22 mouse cellular contexts compared by ENCODE assay signal in the genomic region with DNA sequence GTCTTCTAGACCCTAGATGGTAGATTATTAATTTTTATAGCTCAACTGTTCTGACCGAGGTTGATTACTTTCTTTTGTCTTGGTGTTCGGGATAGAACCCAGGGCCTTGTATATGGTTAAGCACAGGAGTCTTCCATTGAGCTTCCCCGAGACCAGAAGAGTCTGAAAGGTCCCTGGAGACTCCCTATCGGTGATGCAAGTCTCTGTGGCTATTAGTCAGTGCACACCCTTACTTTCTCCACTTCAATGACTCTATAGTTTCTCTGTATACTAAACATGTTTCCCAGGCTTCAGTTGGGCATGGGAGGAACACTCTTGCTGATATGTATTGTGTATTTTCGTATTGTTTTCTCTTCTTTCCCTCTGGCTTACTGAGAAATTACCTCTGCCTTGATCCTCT.
DNase-seq lines count a peak whose midpoint lies in the region; ATAC-seq and TF ChIP-seq lines count a peak whose summit lies in the region.
"Had no signal": no experiment of that assay in that cellular context is flagged by ENCODE, and none has a peak within 500 bp of the region (broad histone marks: within the 10 kb centered on the region; RNA-seq: fewer than 3 reads in every experiment).

No protein-coding gene starts in this region.

- H3K9ac ChIP-seq in midbrain, embryonic 15.5 days = no peak overlapping the region

- H3K36me3 ChIP-seq in C2C12 (ENCODE audit: control insufficient read depth, insufficient read depth) = no peaks in the 10 kb centered on the region
- no peaks in the 10 kb centered on the region for H3K36me3 ChIP-seq in myocyte (ENCODE audit: control insufficient read depth, insufficient read depth)
- no peaks in the 10 kb centered on the region for H3K36me3 ChIP-seq in midbrain, embryonic 15.5 days (replicated peaks)
- H3K36me3 ChIP-seq in hindbrain, embryonic 10.5 days = no peaks in the 10 kb centered on the region
- H3K36me3 ChIP-seq: G1E had no signal

- H3K27ac ChIP-seq in midbrain, embryonic 15.5 days = no peak overlapping the region
- H3K27ac ChIP-seq in hindbrain, embryonic 10.5 days = no peak overlapping the region

- no peak for TF ChIP-seq POLR2A in myocyte (IDR thresholded peaks at IDR 0.05; ENCODE audit: insufficient read length, low read depth)

- H3K9me3 ChIP-seq in midbrain, embryonic 15.5 days = no peaks in the 10 kb centered on the region
- H3K9me3 ChIP-seq in hindbrain, embryonic 10.5 days = no peaks in the 10 kb centered on the region
- H3K9me3 ChIP-seq: G1E had no signal

- ATAC-seq in midbrain, embryonic 15.5 days (replicated peaks) = no peak
- ATAC-seq: activated CD4-positive, CD25-positive, alpha-beta regulatory T cell, adult 4 months; CD4-positive, CD25-positive, alpha-beta regulatory T cell, adult 4 months; Patski had no signal

- H3ac ChIP-seq in C2C12 (ENCODE audit: control insufficient read depth, insufficient read length, low read depth) (no peak overlapping the region), myocyte (ENCODE audit: control insufficient read depth, insufficient read length) (no peak overlapping the region)

- WGBS in midbrain, embryonic 15.5 days = 83% methylated on average over 5 of the region's 5 CpGs
- WGBS in hindbrain, embryonic 10.5 days = 83% methylated on average over 5 of the region's 5 CpGs

- DNase-seq in 3T3-L1 (ENCODE audit: low read depth, low spot score) = peak; percentile 29
- peak; percentile 40 for DNase-seq in adipocyte (ENCODE audit: low spot score)
- no peak for DNase-seq in cerebellum, postnatal 25 days
- DNase-seq in hindbrain, embryonic 10.5 days (ENCODE audit: low spot score) = no peak
- DNase-seq in right cerebral cortex, postnatal 14 days = no peak
- DNase-seq: adrenal gland, adult 2 months; adrenal gland, adult 8-10 months; adrenal gland, postnatal 14 days; adrenal gland, postnatal 25 days; B cell, adult 2 months; cerebellum, adult 11 months; cerebellum, adult 11-12 months; cerebellum, adult 18-20 months; cerebellum, adult 8-10 months had no signal

- no peaks in the 10 kb centered on the region for H3K4me1 ChIP-seq in midbrain, embryonic 15.5 days
- no peaks in the 10 kb centered on the region for H3K4me1 ChIP-seq in hindbrain, embryonic 10.5 days (replicated peaks)

- H3K27me3 ChIP-seq in C2C12 (ENCODE audit: control insufficient read depth, insufficient read depth, insufficient read length) (no peaks in the 10 kb centered on the region), myocyte (ENCODE audit: control insufficient read depth, insufficient read depth, insufficient read length) (no peaks in the 10 kb centered on the region)
- no peaks in the 10 kb centered on the region for H3K27me3 ChIP-seq in midbrain, embryonic 15.5 days (replicated peaks)
- no peaks in the 10 kb centered on the region for H3K27me3 ChIP-seq in hindbrain, embryonic 10.5 days (ENCODE audit: insufficient read depth, poor library complexity, severe bottlenecking)
- H3K27me3 ChIP-seq: CH12.LX, Patski had no signal

- no peak overlapping the region for H3K4me2 ChIP-seq in myocyte (ENCODE audit: low read depth)
- H3K4me2 ChIP-seq in midbrain, embryonic 15.5 days = no peak overlapping the region

- H3K79me2 ChIP-seq in C2C12 (ENCODE audit: control insufficient read depth, insufficient read depth) (no peaks in the 10 kb centered on the region), myocyte (ENCODE audit: control insufficient read depth, insufficient read depth) (no peaks in the 10 kb centered on the region)

- H3K4me3 ChIP-seq in C2C12 (ENCODE audit: insufficient read depth, poor library complexity, severe bottlenecking) = no peak overlapping the region
- no peak overlapping the region for H3K4me3 ChIP-seq in myocyte
- H3K4me3 ChIP-seq in midbrain, embryonic 15.5 days = no peak overlapping the region
- no peak overlapping the region for H3K4me3 ChIP-seq in hindbrain, embryonic 10.5 days

- no peak for TF ChIP-seq CTCF in C2C12 (IDR thresholded peaks at IDR 0.05; ENCODE audit: control insufficient read depth, insufficient read depth, insufficient read length)

- H3K79me3 ChIP-seq in C2C12 (ENCODE audit: low read depth) = no peaks in the 10 kb centered on the region

TF ChIP-seq in C2C12, 6 proteins besides CTCF, POLR2A, EP300 and RAD21:
- TF ChIP-seq MYOD1 (IDR thresholded peaks at IDR 0.05; ENCODE audit: control insufficient read depth, insufficient read length, low read depth) = no peak
- TF ChIP-seq CEBPB (IDR thresholded peaks at IDR 0.05; ENCODE audit: low read depth) = peak; percentile 54

TF ChIP-seq in myocyte, 11 proteins besides CTCF, POLR2A, EP300 and RAD21:
- TF ChIP-seq SRF (IDR thresholded peaks at IDR 0.05; ENCODE audit: control insufficient read depth, insufficient read length, low read depth) (no peak), CEBPB (IDR thresholded peaks at IDR 0.05; ENCODE audit: insufficient read depth, poor library complexity, severe bottlenecking) (peak; percentile 73)

Comparison
In these comparisons a context has a peak if more than half of its experiments do, and no peak if none do; other contexts are left out.
1. DNase-seq: peak in 3T3-L1 (single experiment) and adipocyte (single experiment); none in cerebellum, postnatal 25 days (0 of 2), hindbrain, embryonic 10.5 days (single experiment) and right cerebral cortex, postnatal 14 days (single experiment).